Mouse (Mus musculus) megakaryocyte, adult 5-6 weeks (primary cell): Measurements from ENCODE around the gene Pard3. TPM values are rescaled to one million over a fixed set of nuclear protein-coding genes. Genes with fewer than 3 reads are reported as not detected.

Experiments
- ATAC-seq: 2 replicates; pipeline ENCODE4 v1.8.0; 2016; ENCODE audit warnings: mild to moderate bottlenecking, inconsistent platforms; ENCODE audit not compliant: poor library complexity, severe bottlenecking
- total RNA-seq, 2 experiments: library from RNA; stranded (forward) in 1 of 2; stranded (reverse) in 1 of 2; fragments of 153-499, 151-499 nt in 1 of 2; fragments of 221-1000, 200-1000 nt in 1 of 2; gene quantifications; 2 replicates each; pipeline versions ENCODE4 v1.2.3 to v1.2.4; 2015 to 2017

The Pard3 gene
- total RNA-seq, 2 experiments from 2014 or later = not detected

DNA sequence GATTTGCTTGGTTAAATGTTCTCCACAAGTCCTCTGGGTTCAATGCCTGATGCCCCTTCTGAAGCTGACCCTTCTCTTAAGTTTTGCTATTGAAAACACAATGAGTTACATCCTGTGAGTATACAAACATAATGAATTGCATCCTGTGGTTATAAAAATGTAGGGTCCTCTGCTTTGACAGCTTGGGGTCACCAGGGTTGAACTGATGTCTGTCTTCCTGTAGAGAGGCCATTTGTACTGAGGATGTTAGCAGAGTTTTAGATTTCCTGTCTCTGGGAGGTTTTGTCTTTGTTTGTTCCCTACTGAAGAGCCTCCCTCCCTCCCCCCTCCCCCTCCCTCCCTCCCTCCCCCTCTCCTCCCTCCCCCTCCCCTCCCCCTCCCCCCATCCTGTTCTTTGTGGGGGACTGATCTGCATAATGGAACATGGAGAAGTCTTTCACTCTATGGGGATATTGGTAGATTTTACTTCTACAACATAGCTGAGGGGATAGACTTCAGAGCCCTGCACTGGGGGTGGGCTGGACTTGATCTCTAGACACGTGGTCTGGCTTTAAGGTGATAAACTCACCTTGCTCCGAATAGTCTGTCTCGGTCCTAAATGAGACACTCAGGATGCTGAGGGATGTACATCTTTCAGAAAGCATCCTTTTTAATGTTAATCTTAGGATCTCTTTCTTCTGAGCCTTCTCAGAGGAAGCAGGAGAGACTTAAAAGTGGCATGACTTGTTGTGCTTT lies 261.3 kb downstream of the Pard3 start:
- ATAC-seq = no peak

DNA sequence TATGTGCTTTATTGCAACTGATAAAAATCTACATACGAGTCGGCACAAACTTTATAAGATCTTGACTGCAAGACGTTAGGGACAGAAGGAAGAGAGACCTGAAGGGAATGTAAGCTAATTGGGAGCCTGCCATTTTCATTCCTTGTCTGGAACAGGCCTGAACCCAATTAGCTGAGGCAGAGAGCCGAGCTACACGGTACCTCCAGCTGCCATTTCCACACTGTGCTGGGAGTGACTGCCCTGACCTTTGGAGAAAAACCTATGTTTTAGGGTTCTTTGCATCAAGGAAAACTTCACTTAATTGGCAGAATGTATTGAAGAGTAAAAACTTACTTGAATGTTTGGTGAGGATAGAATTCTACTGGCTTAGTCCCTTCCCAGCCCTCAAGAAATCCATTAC lies 262.1 kb downstream of the Pard3 start:
- no peak for ATAC-seq

DNA sequence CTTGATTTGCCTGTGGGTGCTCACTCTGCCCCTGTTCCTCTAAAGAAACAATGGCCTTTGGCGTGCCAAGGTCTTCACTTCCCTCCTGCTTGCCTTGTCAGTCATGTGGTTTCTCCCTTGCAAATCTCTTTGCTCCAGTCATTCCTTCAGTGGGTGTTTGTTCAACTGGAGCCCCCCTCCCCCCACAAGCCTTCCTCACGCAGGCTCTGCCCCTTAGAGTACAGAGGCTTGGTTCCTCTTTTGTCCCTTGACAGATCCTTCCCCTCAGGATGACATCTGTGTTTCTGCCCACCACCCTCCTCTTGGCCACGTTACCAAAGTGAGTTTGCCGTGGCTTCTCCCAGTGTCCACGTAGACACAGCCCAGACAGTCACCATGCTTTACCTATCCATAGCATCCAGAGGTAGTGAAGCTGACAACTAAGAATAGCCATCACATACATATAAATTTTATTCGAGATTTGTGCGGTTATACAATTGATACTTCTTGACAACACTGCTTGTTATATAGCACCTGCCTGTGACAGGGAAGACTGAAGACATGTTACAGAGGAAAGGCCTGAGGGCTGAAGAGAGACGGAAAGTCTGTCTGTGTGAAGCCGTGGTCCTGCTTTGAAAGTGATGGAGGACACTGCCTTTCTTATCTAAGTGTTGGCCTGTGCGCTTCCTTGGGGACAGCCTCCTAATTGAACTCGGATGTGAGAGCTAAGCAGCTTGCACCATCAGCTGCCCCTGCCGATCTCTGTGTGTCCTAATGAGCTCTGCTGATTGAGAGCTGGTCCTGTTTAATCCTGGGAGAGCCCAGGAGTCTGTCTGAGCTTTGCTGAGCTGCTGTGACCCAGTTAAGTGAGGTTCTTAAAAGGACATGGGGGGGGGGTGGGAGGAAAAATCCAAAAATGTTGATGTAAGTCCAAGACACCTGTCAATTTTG lies 266.8 kb downstream of the Pard3 start:
- peak; percentile 86 for ATAC-seq

DNA sequence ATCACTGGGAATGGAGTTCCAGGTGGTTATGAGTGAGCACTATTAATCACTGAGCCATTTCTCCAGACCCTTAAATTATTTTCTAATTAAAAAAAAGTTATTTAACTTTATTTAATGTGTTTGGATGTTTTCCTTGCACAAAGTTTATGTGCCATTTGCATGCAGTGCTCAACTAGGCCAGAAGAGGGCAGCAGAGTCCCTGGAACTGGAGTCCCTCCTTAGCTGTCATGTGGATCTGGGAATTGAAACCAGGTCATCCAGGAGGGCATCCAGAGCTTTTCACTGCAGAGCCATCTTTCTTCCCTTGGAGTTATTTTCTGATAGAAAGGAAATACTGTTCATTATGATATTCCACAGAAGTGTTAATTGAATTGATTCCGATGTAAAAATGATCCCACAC lies 268.1 kb downstream of the Pard3 start:
- ATAC-seq = peak; percentile 67

DNA sequence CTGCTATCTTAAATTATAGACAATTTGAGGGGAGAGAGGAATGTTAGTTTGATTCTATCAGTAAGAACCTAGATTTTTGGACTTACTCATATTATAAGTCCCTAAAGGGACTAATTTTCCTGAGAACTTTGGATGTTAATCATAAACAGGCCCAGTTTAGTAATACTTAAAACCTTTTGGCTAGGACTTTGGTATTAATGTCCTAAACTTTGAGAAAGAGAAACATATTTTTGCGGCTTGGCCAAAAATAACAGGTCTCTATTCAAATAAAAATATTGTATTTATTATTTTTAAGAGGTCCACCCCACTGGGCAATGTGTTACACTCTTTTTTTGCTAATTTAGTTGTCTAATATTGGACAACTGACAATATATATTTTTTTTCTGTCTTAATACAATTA lies 271.5 kb downstream of the Pard3 start:
- ATAC-seq = no peak

GRCm38 (mm10) chr8:127338183-127338582 lies 274.5 kb downstream of the Pard3 start:
- ATAC-seq = no peak

DNA sequence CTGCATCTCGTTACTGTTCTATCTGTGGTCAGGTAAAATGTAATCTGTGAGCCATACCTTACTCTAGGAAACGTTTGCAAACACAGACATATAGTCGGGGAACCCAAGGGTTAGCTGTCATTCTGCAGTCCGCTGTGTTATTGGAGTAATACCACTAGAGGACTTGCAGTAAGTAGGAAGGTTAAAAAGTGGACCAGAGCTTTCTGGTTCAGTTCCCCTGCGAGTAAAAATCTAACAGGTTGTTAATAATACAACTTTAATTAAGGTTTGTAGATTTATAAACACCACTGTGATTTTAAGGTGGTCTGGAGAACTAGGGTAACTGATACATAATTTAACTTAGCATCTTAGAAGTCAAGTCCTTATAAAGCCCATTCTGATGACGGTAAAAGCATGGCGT lies 277.4 kb downstream of the Pard3 start:
- no peak for ATAC-seq

DNA sequence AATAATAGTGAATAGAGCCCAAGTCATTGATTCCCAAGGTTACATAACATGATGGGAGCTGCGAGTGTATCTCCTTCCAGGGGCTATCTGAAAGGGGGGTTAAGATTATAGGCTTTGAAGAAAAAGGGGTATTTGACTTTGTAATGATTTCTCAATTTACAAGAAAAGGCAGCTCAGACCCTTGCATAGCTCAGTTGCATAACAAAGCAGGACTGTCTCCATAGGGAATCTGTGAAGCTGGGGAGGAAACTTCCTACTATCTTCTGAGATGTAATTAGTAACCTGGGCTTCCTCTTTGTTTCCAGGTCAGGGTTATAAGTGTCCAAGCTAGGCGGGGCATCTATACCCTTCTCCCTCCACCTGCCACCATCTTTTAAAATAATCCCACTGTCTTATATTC lies 279.4 kb downstream of the Pard3 start:
- ATAC-seq = no peak

GRCm38 (mm10) chr8:127344421-127344820 lies 280.7 kb downstream of the Pard3 start:
- ATAC-seq = no peak

GRCm38 (mm10) chr8:127345912-127346423 lies 282.3 kb downstream of the Pard3 start:
- no peak for ATAC-seq

DNA sequence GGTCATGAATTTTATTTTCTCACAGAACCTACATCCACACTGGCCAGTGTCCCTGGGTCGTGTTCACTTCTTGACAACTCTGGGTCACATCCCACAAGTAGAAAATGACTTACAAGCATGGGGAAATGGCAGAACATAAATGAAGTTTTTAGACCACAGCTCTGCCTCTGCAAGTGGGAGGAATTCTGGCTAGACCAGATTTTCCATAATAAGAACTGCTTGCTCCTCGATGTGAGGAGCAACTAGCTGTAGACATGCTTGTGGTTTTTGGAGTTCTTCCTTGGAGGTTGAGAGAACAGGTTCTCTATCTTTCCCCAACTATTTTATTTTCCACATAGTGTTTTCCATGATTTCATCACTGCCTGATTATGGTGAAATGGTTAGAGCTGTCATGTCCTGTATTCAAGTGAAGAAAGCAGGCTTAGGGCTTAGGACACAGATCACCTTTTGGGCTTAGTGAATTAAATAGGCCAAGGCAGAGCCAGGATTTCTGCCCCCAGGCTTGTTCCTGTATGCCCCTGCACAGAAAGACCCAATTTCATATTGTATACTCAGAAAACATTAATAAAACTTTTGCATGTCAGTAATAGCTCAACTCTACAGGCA lies 284.3 kb downstream of the Pard3 start:
- no peak for ATAC-seq

DNA sequence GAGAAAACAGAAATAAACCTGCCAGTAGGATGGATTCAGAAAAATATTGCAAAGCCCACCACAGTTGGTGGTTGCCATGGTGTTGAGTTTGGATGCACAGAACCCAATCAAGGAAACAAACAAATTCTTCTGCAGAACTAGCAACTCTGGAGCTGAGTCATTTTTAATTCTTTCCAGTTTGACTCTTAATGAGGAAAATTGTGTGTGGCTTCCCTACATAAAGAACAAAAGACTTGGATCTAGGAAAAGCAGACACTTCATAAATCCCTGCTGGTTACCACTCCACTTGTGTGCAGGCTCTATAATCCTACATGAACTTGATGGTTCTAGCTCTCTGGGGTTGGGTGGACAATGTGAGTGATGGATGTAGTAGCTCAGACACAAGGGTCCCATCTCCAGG lies 298.1 kb downstream of the Pard3 start:
- ATAC-seq = no peak

DNA sequence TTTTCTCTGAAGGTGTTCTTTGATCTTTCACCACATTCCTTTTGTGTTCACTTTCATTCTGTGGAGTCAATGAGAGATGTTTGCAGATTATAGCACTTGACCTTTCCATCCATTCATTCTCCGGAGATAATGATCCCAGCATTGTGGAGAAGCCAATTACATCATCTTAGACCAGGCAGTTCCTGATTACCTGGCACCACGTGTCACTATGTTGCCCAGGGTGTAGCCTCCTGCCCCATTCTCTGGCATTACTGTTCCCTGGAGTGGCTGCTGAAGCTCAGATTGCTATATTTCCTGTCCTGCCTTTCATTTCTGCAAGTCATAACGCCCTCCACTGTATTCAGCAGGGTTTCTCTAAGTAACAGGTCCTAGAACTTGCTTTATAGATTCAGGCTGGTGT lies 304.7 kb downstream of the Pard3 start:
- no peak for ATAC-seq

- ATAC-seq = peak; percentile 30; the same call in 1 of the 2 replicates
Observed at GRCm38 (mm10) chr8:127371326-127371949, 307.7 kb downstream of the Pard3 start.

- no peak for ATAC-seq
Observed at GRCm38 (mm10) chr8:127377775-127378174, 314.1 kb downstream of the Pard3 start.

GRCm38 (mm10) chr8:127378994-127379858 lies 315.5 kb downstream of the Pard3 start:
- ATAC-seq = no peak

- ATAC-seq = no peak
Observed at GRCm38 (mm10) chr8:127381259-127381658, 317.6 kb downstream of the Pard3 start.

DNA sequence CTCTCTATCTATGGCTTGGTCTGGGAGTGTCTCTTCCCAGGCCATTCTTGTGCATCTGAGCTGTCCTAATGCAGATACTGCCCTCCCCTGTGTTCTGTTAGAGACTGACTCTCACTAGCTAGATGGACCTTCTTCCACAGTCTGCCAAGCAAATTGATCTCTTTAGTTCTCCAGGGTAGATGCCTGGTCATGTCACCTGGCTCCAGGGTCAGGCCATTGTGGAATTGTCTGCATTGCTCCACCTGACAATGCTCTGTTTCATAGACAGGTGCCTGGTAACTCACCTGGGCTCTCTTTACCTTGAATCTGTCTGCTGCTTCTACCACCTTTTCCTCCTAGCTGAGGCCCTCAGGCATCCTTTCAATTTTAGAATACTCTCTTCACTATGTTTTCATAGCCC lies 329.0 kb downstream of the Pard3 start:
- no peak for ATAC-seq

DNA sequence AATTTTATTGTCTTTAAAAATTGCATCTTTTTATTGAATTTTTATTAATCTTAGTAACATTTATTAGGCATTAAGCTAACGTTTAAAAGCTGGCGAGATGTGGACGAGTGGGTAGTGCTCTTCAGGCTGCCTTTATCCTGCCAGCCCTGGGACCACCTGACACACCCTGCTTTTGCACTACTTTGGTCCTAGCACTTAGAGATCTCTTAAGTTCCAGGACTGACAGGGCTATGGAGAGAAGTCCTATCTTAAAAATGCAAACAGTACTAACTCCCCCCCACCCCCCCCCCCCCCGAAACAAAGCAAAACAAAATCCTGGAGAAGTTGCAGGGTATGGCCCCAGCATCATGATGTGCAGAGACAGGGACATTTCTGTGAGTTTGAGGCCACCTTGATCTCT lies 331.8 kb downstream of the Pard3 start:
- ATAC-seq = no peak

DNA sequence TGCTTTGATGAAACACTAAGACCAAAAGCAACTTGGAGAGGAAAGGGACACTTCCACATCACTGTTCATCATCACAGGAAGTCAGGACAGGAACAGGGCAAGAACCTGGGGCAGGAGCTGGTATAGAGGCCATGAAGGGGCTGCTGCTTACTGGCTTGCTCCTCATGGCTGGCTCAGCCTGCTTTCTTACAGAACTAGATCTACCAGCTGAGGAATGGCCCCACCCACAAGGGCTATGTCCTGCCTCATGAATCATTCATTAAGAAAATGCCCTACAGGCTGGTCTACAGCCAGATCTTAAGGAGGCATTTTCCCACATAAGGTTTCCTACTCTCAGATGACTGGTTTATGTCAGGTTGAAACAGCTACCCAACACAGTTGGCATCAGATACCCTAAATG lies 342.1 kb downstream of the Pard3 start:
- no peak for ATAC-seq
